Mouse (Mus musculus): ENCODE results near the gene Spata17.

GRCm38 (mm10) chr1:187011601-187012000, 203.7 kb downstream of the Spata17 start:
- TF ChIP-seq CTCF (IDR thresholded peaks at IDR 0.05; ENCODE audit: low read depth, low read length), result no peak
- TF ChIP-seq POLR2A (IDR thresholded peaks at IDR 0.05; ENCODE audit: borderline replicate concordance, low read depth, low read length), result no peak

All from bone marrow macrophage, adult 2 months (primary cell).